Mouse (Mus musculus): ENCODE measurements at regions not wholly inside any gene's neighbourhood (a gene's known extent, or its start where the extent isn't known, plus 50 kb on each side); places are given as distances from the start of the nearest gene placed in this dataset.
"Not testable (repeated sequence)": the region's sequence is repeated elsewhere in the genome, so short reads cannot be mapped to it uniquely, and the experiment has no call there.

DNA sequence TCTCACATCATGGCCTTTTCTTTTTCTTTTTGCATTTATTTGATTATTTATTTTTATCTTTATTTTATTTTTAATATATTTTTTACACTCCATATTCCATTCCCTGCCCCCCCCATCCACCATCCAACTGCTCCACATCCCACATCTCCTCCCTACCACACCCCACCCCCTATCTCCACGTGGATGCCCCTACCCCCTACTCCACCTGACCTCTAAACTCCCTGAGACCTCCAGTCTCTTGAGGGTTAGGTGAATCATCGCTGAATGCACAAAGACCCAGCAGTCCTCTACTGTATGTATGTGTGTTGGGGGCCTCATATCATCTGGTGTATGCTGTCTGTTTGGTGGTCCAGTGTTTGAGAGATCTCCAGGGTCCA, 102.1 kb upstream of the 2210010C04Rik start:
- ATAC-seq (ENCODE audit: low read depth) = peak; percentile 21; the same call in 1 of the 2 replicates
- H3K36me3 ChIP-seq (ENCODE audit: control insufficient read depth, insufficient read depth, low read length); H3K9ac ChIP-seq (replicated peaks; ENCODE audit: low read depth, low read length); H3K4me1 ChIP-seq (ENCODE audit: control insufficient read depth, insufficient read depth, low read length); H3K27me3 ChIP-seq (ENCODE audit: control insufficient read depth, insufficient read depth, low read length); H3K4me2 ChIP-seq (ENCODE audit: low read depth, low read length); H3K4me3 ChIP-seq (ENCODE audit: low read depth, low read length); H3K9me3 ChIP-seq (ENCODE audit: control insufficient read depth, low read length); H3K27ac ChIP-seq (ENCODE audit: low read depth, low read length): not testable (repeated sequence)
- 45% methylated on average over 2 of the region's 2 CpGs for WGBS

DNA sequence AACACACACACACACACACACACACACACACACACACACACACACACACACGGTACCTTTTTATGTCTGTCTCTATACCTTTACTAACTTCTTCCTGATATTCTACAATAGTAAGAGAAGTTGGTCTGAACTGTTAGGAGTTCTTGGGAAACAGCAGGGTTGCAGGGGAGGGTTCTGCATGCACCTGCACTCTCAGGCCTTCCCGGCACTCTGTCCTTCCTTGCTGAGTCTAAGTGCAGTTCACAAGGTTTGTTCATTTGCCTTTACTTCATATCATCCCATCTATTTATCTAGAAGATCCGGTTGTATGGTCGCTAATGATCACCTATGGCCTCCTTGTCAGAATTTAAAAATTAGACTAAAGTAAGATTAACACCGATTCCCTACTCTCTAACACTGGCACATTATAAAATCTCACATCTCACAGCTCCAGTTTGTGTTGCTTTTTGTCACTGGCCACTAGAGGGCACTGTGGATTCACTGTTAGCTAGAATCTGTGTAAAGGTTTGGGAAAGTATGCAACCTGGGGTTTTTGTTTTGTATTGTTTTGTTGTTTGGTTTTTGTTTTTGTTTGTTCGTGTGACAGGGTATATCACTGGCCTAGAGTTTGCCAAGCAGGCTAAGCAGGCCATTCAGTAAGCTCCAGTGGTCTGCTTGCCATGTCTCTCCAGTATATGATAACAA, 101.5 kb upstream of the 2210010C04Rik start:
- Histone ChIP-seq H3K4me2 (ENCODE audit: low read depth, low read length) (no peak overlapping the region), H3K4me1 (ENCODE audit: control insufficient read depth, insufficient read depth, low read length) (no peaks in the 10 kb centered on the region), H3K4me3 (ENCODE audit: low read depth, low read length) (no peak overlapping the region), H3K9me3 (ENCODE audit: control insufficient read depth, low read length) (no peaks in the 10 kb centered on the region), H3K27me3 (ENCODE audit: control insufficient read depth, insufficient read depth, low read length) (no peaks in the 10 kb centered on the region), H3K36me3 (ENCODE audit: control insufficient read depth, insufficient read depth, low read length) (no peaks in the 10 kb centered on the region), H3K27ac (ENCODE audit: low read depth, low read length) (no peak overlapping the region), H3K9ac (replicated peaks; ENCODE audit: low read depth, low read length) (no peak overlapping the region)
- 36% methylated on average over 6 of the region's 6 CpGs for WGBS
- ATAC-seq (ENCODE audit: low read depth) = peak; percentile 80

DNA sequence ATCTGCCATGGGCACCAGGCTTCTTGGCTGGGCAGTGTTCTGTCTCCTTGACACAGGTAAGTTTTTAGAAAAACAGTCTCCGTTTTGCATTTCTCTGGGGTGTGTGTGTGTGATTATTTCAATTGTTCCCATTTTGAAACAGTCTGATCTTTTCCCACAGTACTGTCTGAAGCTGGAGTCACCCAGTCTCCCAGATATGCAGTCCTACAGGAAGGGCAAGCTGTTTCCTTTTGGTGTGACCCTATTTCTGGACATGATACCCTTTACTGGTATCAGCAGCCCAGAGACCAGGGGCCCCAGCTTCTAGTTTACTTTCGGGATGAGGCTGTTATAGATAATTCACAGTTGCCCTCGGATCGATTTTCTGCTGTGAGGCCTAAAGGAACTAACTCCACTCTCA, 99.9 kb upstream of the 2210010C04Rik start:
- ATAC-seq (ENCODE audit: low read depth) = no peak

DNA sequence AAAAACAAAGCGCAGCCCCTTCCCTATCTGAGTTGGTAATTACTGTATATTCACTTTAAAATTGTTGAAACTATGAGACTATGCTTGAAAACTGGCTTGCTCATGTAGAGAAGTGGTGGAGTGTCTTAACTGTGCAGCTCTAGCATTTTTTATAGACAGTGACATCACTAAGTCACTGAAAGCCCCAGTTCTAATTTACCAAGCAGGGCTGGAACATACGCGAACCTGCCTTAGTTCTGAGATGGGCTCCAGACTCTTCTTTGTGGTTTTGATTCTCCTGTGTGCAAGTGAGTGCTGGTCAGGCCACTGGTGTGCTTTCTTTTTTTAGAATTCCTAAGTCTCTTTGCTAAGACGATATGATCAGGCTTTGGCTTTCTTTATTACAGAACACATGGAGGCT, 94.6 kb upstream of the 2210010C04Rik start:
- no peak overlapping the region for H3K4me2 ChIP-seq (ENCODE audit: low read depth, low read length)
- H3K36me3 ChIP-seq (ENCODE audit: control insufficient read depth, insufficient read depth, low read length) = no peaks in the 10 kb centered on the region
- H3K27me3 ChIP-seq (ENCODE audit: control insufficient read depth, insufficient read depth, low read length) = no peaks in the 10 kb centered on the region
- no peaks in the 10 kb centered on the region for H3K9me3 ChIP-seq (ENCODE audit: control insufficient read depth, low read length)
- 90% methylated on average over 4 of the region's 4 CpGs for WGBS
- ATAC-seq (ENCODE audit: low read depth) = no peak
- no peaks in the 10 kb centered on the region for H3K4me1 ChIP-seq (ENCODE audit: control insufficient read depth, insufficient read depth, low read length)
- no peak overlapping the region for H3K4me3 ChIP-seq (ENCODE audit: low read depth, low read length)
- H3K9ac ChIP-seq (replicated peaks; ENCODE audit: low read depth, low read length) = no peak overlapping the region
- H3K27ac ChIP-seq (ENCODE audit: low read depth, low read length) = no peak overlapping the region

More for the DNA sequence above, 99.9 kb upstream of the 2210010C04Rik start:
- no peaks in the 10 kb centered on the region for H3K36me3 ChIP-seq (ENCODE audit: control insufficient read depth, insufficient read depth, low read length)
- H3K9me3 ChIP-seq (ENCODE audit: control insufficient read depth, low read length) = no peaks in the 10 kb centered on the region
- H3K4me2 ChIP-seq (ENCODE audit: low read depth, low read length) = no peak overlapping the region
- no peaks in the 10 kb centered on the region for H3K4me1 ChIP-seq (ENCODE audit: control insufficient read depth, insufficient read depth, low read length)
- WGBS = 81% methylated on average over 4 of the region's 4 CpGs
- H3K4me3 ChIP-seq (ENCODE audit: low read depth, low read length) = no peak overlapping the region
- H3K27ac ChIP-seq (ENCODE audit: low read depth, low read length) = no peak overlapping the region
- no peaks in the 10 kb centered on the region for H3K27me3 ChIP-seq (ENCODE audit: control insufficient read depth, insufficient read depth, low read length)
- H3K9ac ChIP-seq (replicated peaks; ENCODE audit: low read depth, low read length) = no peak overlapping the region

DNA sequence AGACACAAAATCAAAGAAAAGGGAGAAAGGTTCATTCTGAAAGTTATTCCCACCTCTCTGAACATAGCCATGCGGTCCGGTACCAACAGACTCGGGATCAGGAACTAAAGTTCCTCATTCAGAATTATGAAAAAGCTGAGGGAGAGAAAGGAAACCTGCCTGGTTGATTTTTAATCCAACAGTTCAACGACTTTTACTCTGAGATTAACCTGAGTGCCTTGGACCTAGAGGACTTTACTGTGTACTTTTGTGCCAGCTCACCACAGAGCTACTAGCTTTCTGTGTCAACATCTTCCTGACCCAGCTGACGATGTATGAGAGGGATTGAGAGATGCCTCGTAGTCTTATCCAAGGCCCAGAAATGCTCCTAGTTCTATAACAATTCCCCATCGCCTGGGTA, 92.5 kb upstream of the 2210010C04Rik start:
- H3K4me3 ChIP-seq (ENCODE audit: low read depth, low read length) = no peak overlapping the region
- no peak for ATAC-seq (ENCODE audit: low read depth)
- H3K4me1 ChIP-seq (ENCODE audit: control insufficient read depth, insufficient read depth, low read length) = no peaks in the 10 kb centered on the region
- no peak overlapping the region for H3K9ac ChIP-seq (replicated peaks; ENCODE audit: low read depth, low read length)
- H3K27ac ChIP-seq (ENCODE audit: low read depth, low read length) = no peak overlapping the region
- H3K4me2 ChIP-seq (ENCODE audit: low read depth, low read length) = no peak overlapping the region
- H3K9me3 ChIP-seq (ENCODE audit: control insufficient read depth, low read length) = no peaks in the 10 kb centered on the region
- no peaks in the 10 kb centered on the region for H3K36me3 ChIP-seq (ENCODE audit: control insufficient read depth, insufficient read depth, low read length)
- WGBS = 87% methylated on average over 7 of the region's 7 CpGs
- no peaks in the 10 kb centered on the region for H3K27me3 ChIP-seq (ENCODE audit: control insufficient read depth, insufficient read depth, low read length)

DNA sequence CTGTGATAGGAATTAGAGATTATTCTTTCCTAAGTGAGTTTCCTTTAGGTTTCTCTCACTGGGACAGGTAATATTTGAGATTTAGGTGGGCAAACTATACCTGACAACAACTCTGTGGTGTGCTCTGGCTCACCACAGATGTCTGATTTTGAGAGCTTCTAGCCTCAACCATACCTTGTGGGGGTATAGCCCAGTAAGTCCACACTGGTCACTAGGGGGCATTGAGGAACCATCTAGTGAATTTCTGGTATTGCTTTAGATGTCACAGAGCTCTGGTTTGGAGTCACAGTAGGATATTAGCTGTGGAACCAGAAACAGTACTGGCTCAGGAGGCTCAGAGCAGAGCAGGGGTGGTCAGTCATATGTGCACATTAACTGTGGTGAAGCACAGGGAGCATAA, 91.5 kb upstream of the 2210010C04Rik start:
- Histone ChIP-seq H3K36me3 (ENCODE audit: control insufficient read depth, insufficient read depth, low read length) (no peaks in the 10 kb centered on the region), H3K4me1 (ENCODE audit: control insufficient read depth, insufficient read depth, low read length) (no peaks in the 10 kb centered on the region), H3K4me3 (ENCODE audit: low read depth, low read length) (no peak overlapping the region), H3K9me3 (ENCODE audit: control insufficient read depth, low read length) (no peaks in the 10 kb centered on the region), H3K9ac (replicated peaks; ENCODE audit: low read depth, low read length) (no peak overlapping the region), H3K4me2 (ENCODE audit: low read depth, low read length) (no peak overlapping the region), H3K27ac (ENCODE audit: low read depth, low read length) (no peak overlapping the region), H3K27me3 (ENCODE audit: control insufficient read depth, insufficient read depth, low read length) (no peaks in the 10 kb centered on the region)
- no peak for ATAC-seq (ENCODE audit: low read depth)

DNA sequence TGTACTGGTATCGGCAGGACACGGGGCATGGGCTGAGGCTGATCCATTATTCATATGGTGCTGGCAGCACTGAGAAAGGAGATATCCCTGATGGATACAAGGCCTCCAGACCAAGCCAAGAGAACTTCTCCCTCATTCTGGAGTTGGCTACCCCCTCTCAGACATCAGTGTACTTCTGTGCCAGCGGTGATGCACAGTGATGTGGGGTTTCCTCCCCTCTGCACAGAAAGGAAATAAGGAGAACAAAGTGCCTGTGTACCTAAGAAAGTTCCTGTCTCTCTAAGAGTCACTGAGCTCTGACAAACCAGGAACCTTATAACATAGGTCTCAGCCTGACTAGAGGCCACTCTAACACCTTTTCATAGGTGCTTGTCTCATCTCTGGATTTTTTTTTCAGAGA, 86.3 kb upstream of the 2210010C04Rik start:
- WGBS = 92% methylated on average over 3 of the region's 3 CpGs
- Histone ChIP-seq H3K36me3 (ENCODE audit: control insufficient read depth, insufficient read depth, low read length) (no peaks in the 10 kb centered on the region), H3K4me2 (ENCODE audit: low read depth, low read length) (no peak overlapping the region), H3K9me3 (ENCODE audit: control insufficient read depth, low read length) (no peaks in the 10 kb centered on the region), H3K4me1 (ENCODE audit: control insufficient read depth, insufficient read depth, low read length) (no peaks in the 10 kb centered on the region), H3K27me3 (ENCODE audit: control insufficient read depth, insufficient read depth, low read length) (no peaks in the 10 kb centered on the region), H3K9ac (replicated peaks; ENCODE audit: low read depth, low read length) (no peak overlapping the region), H3K4me3 (ENCODE audit: low read depth, low read length) (no peak overlapping the region), H3K27ac (ENCODE audit: low read depth, low read length) (no peak overlapping the region)
- ATAC-seq (ENCODE audit: low read depth) = no peak

DNA sequence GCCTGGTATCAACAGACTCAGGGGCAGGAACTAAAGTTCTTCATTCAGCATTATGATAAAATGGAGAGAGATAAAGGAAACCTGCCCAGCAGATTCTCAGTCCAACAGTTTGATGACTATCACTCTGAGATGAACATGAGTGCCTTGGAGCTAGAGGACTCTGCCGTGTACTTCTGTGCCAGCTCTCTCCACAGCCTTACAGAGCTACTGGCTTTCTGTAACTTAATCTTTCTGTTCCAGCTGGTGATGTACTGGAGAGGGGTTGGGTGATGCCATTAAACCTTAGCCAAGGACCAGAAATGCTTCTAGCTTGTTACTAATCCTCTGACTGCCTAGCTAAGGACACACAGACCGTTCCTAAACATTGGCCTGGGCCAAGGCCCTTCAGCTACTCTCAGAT, 83.9 kb upstream of the 2210010C04Rik start:
- H3K4me1 ChIP-seq (ENCODE audit: control insufficient read depth, insufficient read depth, low read length) = no peaks in the 10 kb centered on the region
- no peaks in the 10 kb centered on the region for H3K27me3 ChIP-seq (ENCODE audit: control insufficient read depth, insufficient read depth, low read length)
- H3K36me3 ChIP-seq (ENCODE audit: control insufficient read depth, insufficient read depth, low read length) = no peaks in the 10 kb centered on the region
- WGBS = 84% methylated on average over 2 of the region's 2 CpGs
- H3K4me3 ChIP-seq (ENCODE audit: low read depth, low read length) = no peak overlapping the region
- no peak overlapping the region for H3K9ac ChIP-seq (replicated peaks; ENCODE audit: low read depth, low read length)
- H3K9me3 ChIP-seq (ENCODE audit: control insufficient read depth, low read length) = no peaks in the 10 kb centered on the region
- H3K27ac ChIP-seq (ENCODE audit: low read depth, low read length) = no peak overlapping the region
- no peak overlapping the region for H3K4me2 ChIP-seq (ENCODE audit: low read depth, low read length)
- ATAC-seq (ENCODE audit: low read depth) = no peak

DNA sequence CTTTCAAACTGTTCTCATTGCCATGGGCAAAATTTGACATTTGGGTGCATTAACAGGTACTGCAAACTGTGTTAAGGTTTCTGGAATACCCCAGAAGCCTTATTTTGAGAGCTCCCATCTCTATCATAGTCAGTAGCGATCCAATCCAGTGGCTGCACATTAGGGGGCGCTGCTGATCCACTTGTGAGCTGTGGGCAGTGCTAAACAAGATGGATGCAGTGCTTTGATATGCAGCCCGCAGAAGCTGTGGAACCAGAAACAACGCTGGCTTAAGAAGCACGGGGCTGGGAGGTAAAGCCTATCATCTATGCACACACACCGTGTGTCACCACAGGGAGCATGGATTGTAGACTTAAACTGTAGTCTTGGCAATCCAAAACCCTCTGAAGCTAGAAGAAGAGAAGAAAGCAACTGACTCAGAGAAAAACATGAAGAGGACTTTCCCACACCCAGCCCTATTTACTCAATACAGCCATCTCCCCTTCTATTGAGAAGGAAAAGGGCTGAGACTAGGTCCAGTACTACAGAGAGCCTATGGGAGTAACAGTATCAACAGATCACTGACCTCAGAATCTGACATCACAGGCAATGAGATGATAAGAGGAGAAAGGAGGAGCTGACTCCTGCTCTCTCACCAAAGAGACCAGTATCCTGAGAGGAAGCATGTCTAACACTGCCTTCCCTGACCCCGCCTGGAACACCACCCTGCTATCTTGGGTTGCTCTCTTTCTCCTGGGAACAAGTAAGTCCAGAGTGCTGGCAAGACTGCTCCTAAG, 83.1 kb upstream of the 2210010C04Rik start:
- Histone ChIP-seq H3K27me3 (ENCODE audit: control insufficient read depth, insufficient read depth, low read length) (no peaks in the 10 kb centered on the region), H3K4me1 (ENCODE audit: control insufficient read depth, insufficient read depth, low read length) (no peaks in the 10 kb centered on the region), H3K9me3 (ENCODE audit: control insufficient read depth, low read length) (no peaks in the 10 kb centered on the region), H3K4me3 (ENCODE audit: low read depth, low read length) (no peak overlapping the region), H3K36me3 (ENCODE audit: control insufficient read depth, insufficient read depth, low read length) (no peaks in the 10 kb centered on the region), H3K27ac (ENCODE audit: low read depth, low read length) (no peak overlapping the region), H3K9ac (replicated peaks; ENCODE audit: low read depth, low read length) (no peak overlapping the region), H3K4me2 (ENCODE audit: low read depth, low read length) (no peak overlapping the region)
- WGBS = 21% methylated on average over 7 of the region's 7 CpGs
- ATAC-seq (ENCODE audit: low read depth) = peak; percentile 85; the same call in 1 of the 2 replicates

Data from neural tube, embryonic 14.5 days (tissue).